ENCODE assay signal across 7 mouse cellular contexts in genomic region chr8:46617690-46618620, GRCm38 (mm10). TPM values are rescaled to one million over a fixed set of nuclear protein-coding genes. Genes with fewer than 3 reads are reported as not detected.
DNase-seq lines count a peak whose midpoint lies in the region; ATAC-seq lines count a peak whose summit lies in the region.

No protein-coding gene starts in this region.

- DNase-seq in right cerebral cortex, postnatal 4 days = peak; percentile 8
- no peak for DNase-seq in right cerebral cortex, postnatal 36 days (ENCODE audit: low spot score in 2 of 2)
- no peak for DNase-seq in left cerebral cortex, postnatal 10 days (ENCODE audit: extremely low spot score in 1 of 2, low spot score in 2 of 2)

- no peaks in the 10 kb centered on the region for H3K9me3 ChIP-seq in hindbrain, embryonic 12.5 days (replicated peaks)
- no peaks in the 10 kb centered on the region for H3K9me3 ChIP-seq in liver, embryonic 16.5 days (replicated peaks; ENCODE audit: control insufficient read depth, low read length)
- no peaks in the 10 kb centered on the region for H3K9me3 ChIP-seq in neural tube, embryonic 14.5 days (ENCODE audit: control insufficient read depth, low read length)

- peak overlapping the region; percentile 92 for H3K27ac ChIP-seq in hindbrain, embryonic 12.5 days
- peak overlapping the region; percentile 79 for H3K27ac ChIP-seq in liver, embryonic 16.5 days (ENCODE audit: low read length)
- peak overlapping the region; percentile 92 for H3K27ac ChIP-seq in neural tube, embryonic 14.5 days (ENCODE audit: low read depth, low read length)

- intact Hi-C loops in left cerebral cortex, postnatal 10 days (cut with DNase I) = no loop called here

- H3K4me3 ChIP-seq in hindbrain, embryonic 12.5 days = peak overlapping the region; percentile 75
- H3K4me3 ChIP-seq in liver, embryonic 16.5 days (ENCODE audit: low read depth, low read length) = peak overlapping the region; percentile 80
- H3K4me3 ChIP-seq in neural tube, embryonic 14.5 days (ENCODE audit: low read depth, low read length) = peak overlapping the region; percentile 76

- peak overlapping the region; percentile 91 for H3K9ac ChIP-seq in hindbrain, embryonic 12.5 days
- peak overlapping the region; percentile 85 for H3K9ac ChIP-seq in liver, embryonic 16.5 days (ENCODE audit: low read depth, low read length)
- H3K9ac ChIP-seq in neural tube, embryonic 14.5 days (replicated peaks; ENCODE audit: low read depth, low read length) = peak overlapping the region; percentile 94

- H3K4me1 ChIP-seq in hindbrain, embryonic 12.5 days = peaks cover 16% of the 10 kb centered on the region
- H3K4me1 ChIP-seq in liver, embryonic 16.5 days (ENCODE audit: control insufficient read depth, low read depth, low read length) = peaks cover 23% of the 10 kb centered on the region
- peaks cover 16% of the 10 kb centered on the region for H3K4me1 ChIP-seq in neural tube, embryonic 14.5 days (ENCODE audit: control insufficient read depth, insufficient read depth, low read length)

- no peaks in the 10 kb centered on the region for H3K27me3 ChIP-seq in hindbrain, embryonic 12.5 days
- H3K27me3 ChIP-seq in liver, embryonic 16.5 days (ENCODE audit: control insufficient read depth, insufficient read depth, low read depth, low read length) = no peaks in the 10 kb centered on the region
- no peaks in the 10 kb centered on the region for H3K27me3 ChIP-seq in neural tube, embryonic 14.5 days (ENCODE audit: control insufficient read depth, insufficient read depth, low read length)

- peak overlapping the region; percentile 80 for H3K4me2 ChIP-seq in hindbrain, embryonic 12.5 days (replicated peaks)
- peak overlapping the region; percentile 94 for H3K4me2 ChIP-seq in liver, embryonic 16.5 days (ENCODE audit: low read depth, low read length)
- H3K4me2 ChIP-seq in neural tube, embryonic 14.5 days (ENCODE audit: low read depth, low read length) = peak overlapping the region; percentile 86

- no peaks in the 10 kb centered on the region for H3K36me3 ChIP-seq in hindbrain, embryonic 12.5 days
- no peaks in the 10 kb centered on the region for H3K36me3 ChIP-seq in liver, embryonic 16.5 days (ENCODE audit: control insufficient read depth, insufficient read depth)
- H3K36me3 ChIP-seq in neural tube, embryonic 14.5 days (ENCODE audit: control insufficient read depth, insufficient read depth, low read length) = no peaks in the 10 kb centered on the region

- 2% methylated on average over 38 of the region's 38 CpGs for WGBS in hindbrain, embryonic 12.5 days
- WGBS in liver, embryonic 16.5 days (ENCODE audit: insufficient replicate concordance) = under 1% methylated on average over 38 of the region's 38 CpGs
- WGBS in neural tube, embryonic 14.5 days = under 1% methylated on average over 38 of the region's 38 CpGs

- ATAC-seq in common myeloid progenitor, adult 5-6 weeks (replicated peaks; ENCODE audit: low read depth, poor library complexity, severe bottlenecking) = peak; percentile 45
- ATAC-seq in hindbrain, embryonic 12.5 days (ENCODE audit: low FRiP score) = peak; percentile 69
- peak; percentile 39 for ATAC-seq in liver, embryonic 16.5 days (ENCODE audit: low read depth)
- peak; percentile 66; the same call in 1 of the 2 replicates for ATAC-seq in neural tube, embryonic 14.5 days (ENCODE audit: low read depth)

RNA-seq across cellular contexts. Expression of gene Casp3, which starts 0.9 kb away (rescaled TPM):
- total RNA-seq in common myeloid progenitor, adult 5-6 weeks (2017) = 191 and 192 TPM in 2 replicates
- polyA plus RNA-seq in hindbrain, embryonic 12.5 days (2016; fragmentation: Nextera tagmentation; extraction: Ambion mirVana) = 168 and 188 TPM in 2 replicates
- polyA plus RNA-seq in liver, embryonic 16.5 days (2015; fragmentation: Nextera tagmentation; extraction: Ambion mirVana) = 36.5 and 43.4 TPM in 2 replicates
- 181 and 191 TPM in 2 replicates for polyA plus RNA-seq in neural tube, embryonic 14.5 days (2014; fragmentation: Nextera tagmentation; extraction: Ambion mirVana)
- 10 to 100 TPM; 64.6 to 76.1 TPM for total RNA-seq in left cerebral cortex, postnatal 10 days (2021)

RNA-seq across cellular contexts. Expression of gene Primpol, which starts 0.9 kb away (rescaled TPM):
- total RNA-seq in common myeloid progenitor, adult 5-6 weeks (2017) = 13.9 and 21.6 TPM in 2 replicates
- polyA plus RNA-seq in hindbrain, embryonic 12.5 days (2016; fragmentation: Nextera tagmentation; extraction: Ambion mirVana) = 8.4 and 14.4 TPM in 2 replicates
- polyA plus RNA-seq in liver, embryonic 16.5 days (2015; fragmentation: Nextera tagmentation; extraction: Ambion mirVana) = 7.1 and 7.9 TPM in 2 replicates
- polyA plus RNA-seq in neural tube, embryonic 14.5 days (2014; fragmentation: Nextera tagmentation; extraction: Ambion mirVana) = 7.9 and 9.0 TPM in 2 replicates
- 1 to 10 TPM; 4.3 to 6.5 TPM for total RNA-seq in left cerebral cortex, postnatal 10 days (2021)
